Mouse (Mus musculus) monocyte, adult 5-6 weeks (primary cell): ENCODE data around the gene Rbm4. TPM values are rescaled to one million over a fixed set of nuclear protein-coding genes. Genes with fewer than 3 reads are reported as not detected.
"Not testable (repeated sequence)": the region's sequence is repeated elsewhere in the genome, so short reads cannot be mapped to it uniquely, and the experiment has no call there.

ENCODE experiments used
- ATAC-seq: fragments of 153-309, 156-312 bp; replicated peaks from 2 replicates; pipeline ENCODE4 v1.8.0; 2017; ENCODE audit warnings: mild to moderate bottlenecking; ENCODE audit not compliant: low TSS enrichment, insufficient number of reproducible peaks, severe bottlenecking, poor library complexity, low FRiP score
- total RNA-seq: library from RNA; stranded (forward); fragments of 200-1000, 200-491, 200-594 nt; gene quantifications from 3 replicates; pipeline ENCODE4 v1.2.3, GENCODE M21; 2017

The Rbm4 gene
- total RNA-seq, 1 experiment from 2014 or later, result 84.7 TPM

DNA sequence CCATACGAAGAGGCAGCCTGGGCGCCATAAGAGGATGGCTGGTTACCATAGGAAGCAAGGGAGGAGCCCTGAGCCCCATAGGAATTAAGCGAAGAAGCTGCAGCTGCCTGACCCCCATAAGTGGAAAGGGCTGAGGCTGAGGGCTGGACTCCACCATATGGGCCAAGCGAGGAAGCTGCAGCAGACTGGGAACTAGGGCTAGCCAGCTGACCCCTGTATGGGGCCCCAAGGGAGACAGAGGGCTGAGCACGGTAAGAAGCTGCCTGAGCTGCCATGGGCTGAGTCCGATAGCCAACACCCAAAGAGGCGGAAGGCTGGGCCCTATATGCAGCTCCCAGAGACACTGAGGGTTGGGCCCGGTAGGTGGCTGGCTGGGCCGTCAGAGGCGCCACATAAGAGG is 9.6 kb upstream of the Rbm4 start:
- no peak for ATAC-seq

DNA sequence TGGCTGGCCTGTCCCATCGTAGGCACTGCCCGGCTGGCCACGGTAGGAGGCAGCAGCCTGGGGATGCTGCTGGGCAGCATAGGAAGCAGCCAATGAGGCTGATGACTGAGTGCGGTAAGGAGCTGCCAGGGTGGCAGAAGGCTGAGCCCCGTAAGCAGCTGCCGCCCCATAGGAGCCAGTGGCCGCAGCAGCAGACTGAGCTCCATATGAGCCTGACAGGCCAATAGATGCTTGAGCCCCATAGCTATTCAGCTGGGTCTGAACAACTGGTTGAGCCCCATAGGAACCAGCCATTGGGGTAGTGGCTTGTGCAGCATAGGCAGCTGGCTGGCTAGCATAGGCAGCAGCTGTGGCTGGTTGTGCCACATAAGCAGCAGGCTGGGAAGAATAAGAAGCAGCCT is 9.0 kb upstream of the Rbm4 start:
- no peak for ATAC-seq

DNA sequence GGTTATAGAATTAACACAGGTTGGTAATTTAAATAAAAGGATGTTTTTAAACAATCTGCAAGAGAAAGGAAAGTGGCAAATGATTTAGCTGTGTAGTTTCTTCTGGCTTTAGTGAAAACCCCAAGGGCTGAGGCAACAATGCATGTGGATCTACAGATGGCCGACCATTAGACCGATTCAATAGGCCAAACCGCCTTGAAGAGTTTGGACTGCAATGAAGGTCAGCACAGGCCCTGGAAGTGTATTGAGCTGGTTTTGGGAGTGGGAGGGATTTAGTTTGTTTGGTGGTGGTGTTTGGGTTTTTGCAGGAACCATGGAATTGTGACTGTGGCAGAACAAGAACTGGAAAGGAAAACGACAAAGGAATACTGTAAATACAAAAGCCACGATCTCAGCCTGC is 5.4 kb upstream of the Rbm4 start:
- ATAC-seq, result no peak

DNA sequence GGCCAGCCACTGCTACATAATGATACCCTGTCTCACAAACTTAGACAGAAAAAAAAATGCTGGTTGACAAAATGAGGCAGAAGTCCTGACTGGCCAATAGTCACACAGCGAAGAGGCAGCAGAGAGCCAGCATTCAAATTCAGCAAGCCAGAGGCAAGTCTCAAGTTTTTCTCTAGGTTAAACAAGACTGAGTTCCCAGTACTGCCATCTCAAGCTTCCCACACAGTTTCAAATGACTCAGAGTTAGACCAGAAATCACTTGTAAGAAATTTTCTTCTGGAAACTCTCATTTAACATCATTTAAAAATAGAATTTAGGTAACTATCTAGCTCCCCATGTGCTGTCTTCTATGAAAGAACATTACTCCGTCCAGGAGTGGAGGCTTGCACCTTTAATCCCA is 4.1 kb upstream of the Rbm4 start:
- no peak for ATAC-seq

DNA sequence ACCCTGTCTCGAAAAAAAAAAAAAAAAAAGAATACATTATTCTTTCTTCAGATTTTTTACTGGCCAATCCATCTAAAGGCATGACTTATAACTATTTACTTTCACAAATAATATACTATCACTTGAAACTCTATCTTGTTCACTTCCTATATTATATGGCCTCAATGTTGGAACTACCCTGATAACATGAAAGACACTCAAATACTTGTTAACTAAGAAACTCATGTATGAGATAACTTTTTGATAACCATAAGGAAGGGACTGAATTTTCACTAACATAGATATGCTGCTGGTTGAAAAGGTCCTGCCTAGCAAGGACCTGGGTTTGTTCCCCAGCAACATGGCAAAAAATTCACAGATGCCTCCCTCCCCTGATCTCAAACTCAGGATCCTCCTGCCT is 2.2 kb upstream of the Rbm4 start:
- ATAC-seq, result no peak

DNA sequence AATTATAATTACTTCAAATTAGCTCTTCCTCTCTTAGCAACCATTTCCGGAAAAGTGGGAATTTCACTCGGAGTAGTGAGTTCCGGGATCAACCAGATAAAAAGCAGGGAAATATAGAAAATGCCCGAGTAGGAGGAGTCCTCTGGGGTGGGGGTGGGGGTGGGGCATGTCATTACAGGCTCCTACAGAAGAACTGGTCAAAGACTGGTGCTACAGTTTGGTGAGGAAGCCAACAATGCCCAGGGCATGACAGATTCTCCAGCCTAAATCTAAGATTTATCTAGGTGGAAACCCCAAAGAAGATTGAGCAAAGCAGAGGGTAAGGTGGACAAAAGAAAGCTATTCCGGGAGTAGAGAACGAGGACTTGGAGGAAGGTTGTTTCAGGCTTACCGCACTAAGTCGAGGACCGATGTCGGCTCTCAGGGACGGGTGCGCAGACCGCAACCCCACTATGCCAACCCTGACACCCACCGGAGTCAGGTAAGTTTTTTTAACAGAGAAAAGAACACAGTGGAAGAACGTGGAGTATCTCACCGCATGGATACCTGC is 345 bp downstream of the Rbm4 start:
- ATAC-seq, result no peak

DNA sequence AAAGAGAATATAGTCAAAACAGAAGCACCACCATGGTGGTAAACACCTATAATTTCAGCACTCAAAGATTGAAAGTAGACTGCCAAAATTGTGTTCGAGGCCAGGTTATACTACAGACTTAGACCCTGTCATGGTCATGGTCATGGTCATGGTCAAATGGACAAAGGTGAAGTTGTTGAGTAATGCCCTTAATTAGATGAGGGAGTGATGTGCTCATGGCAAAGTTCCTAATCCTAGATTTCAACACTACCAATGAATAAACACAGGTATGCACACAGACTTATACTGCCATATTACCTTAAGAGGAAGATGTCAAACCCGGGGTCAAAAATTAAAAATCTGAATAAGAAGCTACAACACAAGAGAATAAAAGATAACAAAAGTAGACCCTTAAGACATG is 7.4 kb downstream of the Rbm4 start:
- no peak for ATAC-seq

DNA sequence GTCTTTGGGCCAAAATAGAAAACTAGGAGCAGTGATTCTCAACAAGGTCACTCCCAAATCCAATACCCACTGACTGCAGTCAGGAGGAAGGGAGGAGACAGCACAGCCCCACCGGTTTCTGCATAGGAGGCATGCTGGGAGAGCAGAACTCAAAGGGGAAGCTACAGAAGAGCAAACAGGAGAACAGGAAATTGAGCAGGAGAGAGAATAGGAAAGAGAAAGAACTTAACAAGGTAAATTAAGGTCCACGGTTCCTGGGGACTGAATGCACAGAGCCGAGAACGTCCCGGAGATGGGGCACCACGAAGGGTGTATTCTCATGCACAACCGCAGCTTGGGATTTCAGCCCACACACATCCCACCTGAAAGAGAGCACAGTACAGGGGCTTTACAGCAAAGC is 8.5 kb downstream of the Rbm4 start:
- no peak for ATAC-seq

DNA sequence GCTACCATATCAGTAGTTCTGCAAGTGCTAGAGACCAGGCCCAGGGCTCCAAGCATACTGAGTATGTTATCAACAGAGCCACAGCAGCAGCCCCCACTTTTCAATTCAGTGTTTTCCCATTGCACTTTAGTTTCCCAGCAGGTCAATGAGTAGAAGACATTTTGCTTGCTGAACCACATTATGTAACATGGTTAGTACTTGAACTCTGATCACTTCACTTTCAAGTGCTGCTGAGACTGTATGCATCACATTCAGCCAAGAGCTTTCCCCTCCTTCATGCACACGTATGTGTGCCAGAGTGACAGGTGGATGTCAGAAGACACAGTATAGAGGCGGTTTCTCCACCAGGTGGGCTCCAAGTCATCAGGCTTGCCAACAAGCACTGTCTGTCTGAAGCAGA is 10.8 kb downstream of the Rbm4 start:
- ATAC-seq, result no peak

DNA sequence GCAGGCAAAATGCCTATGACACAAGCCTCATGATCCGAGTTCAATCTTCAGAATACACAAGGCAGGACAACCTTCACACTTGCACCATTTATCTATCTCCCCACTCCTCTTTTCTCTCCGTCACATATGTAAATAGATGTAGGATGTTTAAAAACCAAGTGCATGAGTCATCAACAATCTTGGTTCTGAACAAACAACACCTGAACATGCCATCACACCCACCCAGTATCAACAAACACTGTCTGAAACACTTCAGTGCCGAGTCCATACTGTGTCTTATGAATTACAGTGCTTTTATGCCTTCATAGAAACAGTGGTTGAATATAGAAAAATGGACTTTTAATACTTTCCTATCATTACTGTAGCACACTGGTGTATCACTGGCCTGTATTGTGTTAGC is 20.9 kb downstream of the Rbm4 start:
- no peak for ATAC-seq

DNA sequence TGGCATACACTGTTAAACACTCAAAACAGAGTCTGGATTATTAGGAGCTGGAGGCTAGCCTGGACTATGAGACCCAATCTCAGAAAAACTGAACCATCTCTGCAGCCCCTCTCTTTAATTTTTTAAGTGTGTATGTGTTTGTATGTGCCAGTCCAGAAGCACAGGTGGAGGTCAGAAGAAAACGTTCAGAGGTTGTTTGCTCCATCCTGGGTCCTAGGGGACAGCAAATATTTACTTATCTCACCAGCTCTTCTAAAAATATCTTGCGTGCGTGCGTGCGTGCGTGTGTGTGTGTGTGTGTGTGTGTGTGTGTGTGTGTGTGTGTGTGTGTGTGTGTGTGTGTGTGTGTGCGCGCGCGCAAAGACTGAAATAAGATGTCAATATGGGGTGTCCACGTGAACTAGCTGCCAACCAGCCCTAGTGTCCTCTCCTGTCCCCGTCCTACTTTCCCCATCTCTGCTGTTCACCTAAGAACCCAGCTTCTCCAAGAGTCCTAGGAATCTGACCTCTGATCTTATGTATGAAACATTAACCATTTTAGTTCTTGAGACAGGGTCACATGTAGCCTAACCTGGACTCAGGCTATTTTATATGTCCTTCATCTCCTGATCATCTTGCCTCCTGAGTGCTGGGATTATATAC is 26.1 kb downstream of the Rbm4 start:
- no peak for ATAC-seq

DNA sequence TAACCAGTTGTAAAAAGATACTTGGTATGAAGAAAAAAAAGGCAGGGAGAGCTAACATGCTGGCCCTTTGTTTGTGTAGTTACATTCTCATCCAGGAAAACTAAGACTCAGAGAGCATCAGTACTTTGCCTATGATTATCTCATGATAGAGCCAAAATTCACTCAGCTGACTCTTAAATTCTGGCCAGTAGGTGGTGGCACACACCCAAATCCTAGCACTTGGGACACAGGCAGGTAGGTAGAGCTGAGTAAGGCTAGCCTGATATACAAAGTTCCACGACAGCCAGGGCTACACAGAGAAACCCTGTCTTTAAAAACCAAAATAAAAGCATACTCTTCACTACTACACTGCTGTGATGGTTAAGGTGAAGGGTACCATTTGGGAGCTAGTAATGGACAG is 30.8 kb downstream of the Rbm4 start:
- no peak for ATAC-seq

DNA sequence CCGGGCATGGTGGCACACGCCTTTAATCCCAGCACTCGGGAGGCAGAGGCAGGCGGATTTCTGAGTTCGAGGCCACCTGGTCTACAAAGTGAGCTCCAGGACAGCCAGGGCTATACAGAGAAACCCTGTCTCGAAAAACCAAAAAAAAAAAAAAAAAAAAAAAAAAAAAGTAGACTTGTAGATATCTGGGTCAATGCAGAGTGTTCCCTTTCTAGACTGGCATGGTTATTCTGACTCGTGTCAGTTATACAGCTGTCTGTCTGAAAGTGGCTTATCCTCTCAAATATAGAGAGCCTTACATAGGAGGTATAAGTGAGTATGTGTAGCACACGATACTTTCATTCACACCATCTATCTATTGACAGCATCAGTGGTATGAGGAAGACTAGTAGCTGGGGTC is 33.2 kb downstream of the Rbm4 start:
- not testable (repeated sequence) for ATAC-seq

DNA sequence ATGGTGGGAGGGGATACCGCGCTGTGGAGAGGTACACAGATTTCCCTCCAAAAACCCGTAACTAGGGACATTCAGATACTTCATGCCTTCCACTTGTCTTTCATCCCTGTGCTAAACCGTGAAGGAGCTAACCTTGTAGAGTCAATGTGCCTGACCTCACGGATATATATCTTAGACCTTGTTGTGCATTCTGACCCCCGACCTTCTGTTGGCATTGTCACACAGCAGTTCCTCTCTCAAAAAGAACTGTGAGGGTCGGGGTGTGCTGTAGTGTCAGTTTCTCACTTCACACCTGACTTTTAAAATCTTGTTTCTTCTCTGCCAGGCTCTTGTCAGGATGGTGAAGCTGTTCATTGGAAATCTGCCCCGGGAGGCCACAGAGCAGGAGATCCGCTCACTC is 36.8 kb downstream of the Rbm4 start:
- no peak for ATAC-seq

DNA sequence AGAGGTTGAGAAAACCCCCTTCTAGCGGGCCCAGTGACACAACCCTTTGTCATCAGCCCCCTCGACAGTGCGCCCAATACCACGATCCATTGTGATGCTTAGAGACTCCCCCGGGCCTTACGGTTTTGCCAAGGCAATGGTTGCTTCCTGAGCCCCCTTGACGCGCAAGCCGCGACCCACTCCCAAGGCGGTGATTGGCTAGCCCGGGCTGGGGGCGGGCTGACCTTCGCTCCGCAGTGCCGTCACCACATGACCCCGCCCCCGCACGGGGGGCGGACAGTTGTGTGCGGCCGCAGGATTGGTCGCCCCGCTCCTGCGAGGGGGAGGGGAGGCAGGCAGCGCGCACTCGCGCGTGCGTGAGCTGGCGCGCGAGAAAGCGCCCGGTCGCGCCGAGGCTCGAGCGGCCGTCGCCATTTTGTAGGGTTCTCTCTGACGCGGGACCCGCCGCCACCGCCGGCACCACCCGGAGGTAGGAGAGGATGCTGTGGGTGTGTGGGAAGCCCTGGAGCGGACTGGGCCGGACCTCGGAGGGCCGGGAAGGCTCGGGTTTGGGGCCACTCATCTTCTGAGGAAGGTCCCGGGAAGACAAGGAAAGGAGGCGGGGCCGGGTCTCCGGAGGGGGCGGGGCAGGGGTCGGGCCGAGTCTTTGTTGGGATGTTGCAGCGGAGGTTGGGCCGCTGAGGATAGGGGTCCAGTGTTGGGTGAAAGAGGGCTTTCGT is 37.3 kb downstream of the Rbm4 start, which contains the start of gene Rbm4b:
Gene Rbm4b (plus strand): TSS at position 305 of the 719 bp plus-strand sequence.
- ATAC-seq, result peak; percentile 83

DNA sequence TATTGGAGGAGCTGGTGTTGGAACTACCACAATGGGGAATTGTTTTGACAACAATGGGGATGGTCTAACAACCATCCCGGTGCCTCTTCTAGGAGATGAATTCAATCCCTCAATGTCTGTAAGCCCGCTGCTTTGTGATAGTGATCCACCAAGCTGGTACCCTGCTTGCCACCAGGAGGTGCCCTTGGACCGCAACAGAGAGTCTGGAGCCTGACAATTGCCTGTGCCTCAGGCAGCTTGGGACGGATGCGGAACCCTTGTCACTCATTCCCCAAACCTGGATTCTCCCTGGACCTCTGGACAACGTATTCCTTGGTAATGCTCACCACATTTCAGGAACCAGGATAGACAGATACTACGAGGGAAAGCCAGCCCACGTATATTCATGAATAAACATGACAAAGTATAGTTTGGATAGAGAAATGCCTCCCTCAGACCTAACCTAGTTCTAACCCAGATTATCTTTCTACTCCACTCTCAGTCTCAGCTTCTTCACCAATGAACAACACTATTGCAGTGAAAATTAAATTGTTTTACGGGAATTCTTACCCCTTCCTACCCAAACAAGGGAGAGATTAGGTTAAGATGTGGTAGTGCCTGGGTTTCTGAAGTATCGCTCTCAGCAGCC is 38.0 kb downstream of the Rbm4 start:
- peak; percentile 89 for ATAC-seq

DNA sequence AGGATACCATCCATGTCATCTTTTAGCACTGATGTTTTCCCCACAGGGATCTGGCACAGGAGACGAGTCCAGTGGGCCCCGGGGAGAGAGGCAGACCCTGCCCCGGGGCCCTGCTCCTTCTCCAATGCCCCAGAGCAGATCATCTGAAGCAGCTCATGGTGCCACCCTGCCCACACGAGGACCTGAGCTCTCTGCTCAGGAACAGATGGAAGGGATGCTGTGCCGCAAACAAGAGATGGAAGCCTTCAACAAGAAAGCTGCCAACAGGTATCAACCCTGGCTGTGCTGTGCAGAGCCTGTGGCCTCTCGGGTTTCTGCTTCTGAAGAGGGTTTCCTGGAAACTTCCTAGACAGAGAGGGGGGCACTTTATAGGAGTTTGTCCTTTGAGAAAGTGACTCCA is 43.7 kb downstream of the Rbm4 start:
- ATAC-seq, result no peak

DNA sequence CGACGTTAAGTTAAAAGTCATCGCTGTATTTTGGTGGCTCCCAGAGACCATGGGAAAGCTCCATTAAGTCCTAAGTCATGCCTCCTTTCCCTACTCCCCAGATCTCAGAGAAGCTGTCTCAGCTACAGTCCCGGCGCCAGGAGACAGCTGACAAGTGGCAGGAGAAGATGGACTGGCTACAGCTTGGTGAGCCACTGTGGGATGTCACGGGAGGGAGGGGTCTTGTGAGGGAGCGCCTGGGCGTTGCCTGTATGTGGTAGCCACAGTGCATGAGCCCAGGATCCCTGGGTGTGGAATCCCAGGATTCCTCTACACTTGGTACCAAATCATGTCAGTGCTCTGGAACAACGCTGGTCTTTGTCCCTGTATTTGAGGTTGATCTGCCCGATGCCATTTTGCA is 45.2 kb downstream of the Rbm4 start:
- ATAC-seq, result no peak

DNA sequence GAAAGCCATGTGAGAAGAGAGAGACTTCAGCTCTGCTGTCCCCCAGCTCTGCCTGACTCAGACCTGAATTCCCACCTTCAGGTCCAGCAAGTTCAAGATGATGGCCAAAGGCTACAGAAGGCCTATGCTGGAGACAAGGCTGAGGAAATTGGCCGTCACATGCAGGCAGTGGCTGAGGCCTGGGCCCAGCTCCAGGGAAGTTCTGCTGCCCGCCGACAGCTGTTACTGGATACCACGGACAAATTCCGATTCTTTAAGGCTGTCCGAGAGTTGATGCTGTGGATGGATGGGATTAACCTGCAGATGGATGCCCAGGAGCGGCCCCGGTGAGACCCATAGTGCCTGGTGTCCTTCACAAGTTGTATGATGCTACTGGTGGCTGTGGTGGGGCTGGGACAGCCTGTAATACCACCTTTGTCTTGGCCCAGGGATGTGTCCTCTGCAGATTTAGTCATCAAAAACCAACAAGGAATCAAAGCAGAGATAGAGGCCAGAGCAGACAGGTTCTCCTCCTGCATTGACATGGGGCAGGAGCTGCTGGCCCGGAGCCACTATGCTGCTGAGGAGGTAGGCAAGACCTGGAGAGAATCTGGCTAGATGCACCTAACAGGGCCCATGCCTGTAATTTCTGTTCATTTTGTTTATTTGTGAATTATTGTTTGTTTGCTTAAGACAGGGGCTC is 45.9 kb downstream of the Rbm4 start:
- ATAC-seq, result no peak
